Mouse (Mus musculus) embryonic facial prominence, embryonic 15.5 days (tissue): Measurements from ENCODE around the gene Galc. TPM values are rescaled to one million over a fixed set of nuclear protein-coding genes. Genes with fewer than 3 reads are reported as not detected.

Experiments used
- ATAC-seq: fragments of 200-750 bp; cut with Nextera tagmentation; 2 replicates; pipeline ENCODE4 v1.8.0; 2017; ENCODE audit warnings: low read depth, moderate TSS enrichment; ENCODE audit not compliant: insufficient number of reproducible peaks, low FRiP score, low TSS enrichment
- H3K27ac ChIP-seq: fragments of 300-500 bp; sonication (generic); replicated peaks from 2 replicates; pipeline ENCODE4 v1.5.1; 2015; ENCODE audit warnings: mild to moderate bottlenecking, inconsistent platforms
- H3K27me3 ChIP-seq: fragments of 300-500 bp; sonication (generic); 2 replicates; pipeline ENCODE4 v1.6.1; 2015; ENCODE audit warnings: inconsistent platforms
- H3K36me3 ChIP-seq: fragments of 300-500 bp; sonication (generic); 2 replicates; pipeline ENCODE4 v1.6.1; 2015; ENCODE audit warnings: mild to moderate bottlenecking, inconsistent platforms
- H3K4me1 ChIP-seq: fragments of 300-500 bp; sonication (generic); 2 replicates; pipeline ENCODE4 v1.6.1; 2015; ENCODE audit warnings: inconsistent platforms
- H3K4me2 ChIP-seq: fragments of 300-500 bp; sonication (generic); replicated peaks from 2 replicates; pipeline ENCODE4 v1.6.1; 2015; ENCODE audit warnings: mild to moderate bottlenecking, inconsistent platforms
- H3K4me3 ChIP-seq: fragments of 300-500 bp; sonication (generic); replicated peaks from 2 replicates; pipeline ENCODE4 v1.5.1; 2015; ENCODE audit warnings: mild to moderate bottlenecking, inconsistent platforms
- H3K9ac ChIP-seq: fragments of 300-500 bp; sonication (generic); 2 replicates; pipeline ENCODE4 v1.6.1; 2015; ENCODE audit warnings: inconsistent platforms
- H3K9me3 ChIP-seq: fragments of 300-500 bp; sonication (generic); replicated peaks from 2 replicates; pipeline ENCODE4 v1.6.1; 2016; ENCODE audit warnings: inconsistent platforms
- WGBS: fragments of 180-500 bp; shearing (Covaris S2); methylation state at CpG from one replicate; pipeline ENCODE4 v1.1.7; 2015; 5-methylcytosine and 5-hydroxymethylcytosine counted together
- polyA plus RNA-seq: library from polyadenylated mRNA; unstranded; fragments of >200 nt; fragmentation: Nextera tagmentation; extraction: Ambion mirVana; gene quantifications from 2 replicates; pipeline ENCODE4 v1.2.1, GENCODE M21; 2015

Galc gene
- polyA plus RNA-seq, 1 experiment from 2014 or later: 9.2 TPM

DNA sequence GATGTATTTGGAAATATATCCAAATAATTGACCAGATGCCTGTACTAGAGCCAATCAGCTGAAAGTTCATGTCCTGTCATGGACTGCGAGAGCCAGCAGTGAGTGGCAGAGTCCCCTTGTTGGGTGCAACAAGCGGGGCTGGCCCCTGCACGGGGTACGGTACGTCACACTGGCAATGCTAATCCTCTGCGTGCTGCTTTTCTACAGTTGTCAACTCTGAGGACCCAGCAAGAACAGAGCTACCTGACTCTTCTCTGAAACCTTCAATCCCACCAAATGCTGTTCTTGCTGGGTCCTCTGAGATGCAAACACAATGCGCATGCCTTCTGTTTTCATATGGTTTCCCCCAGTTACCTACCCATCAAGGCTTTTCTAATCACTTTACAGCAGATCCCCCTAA lies 45.9 kb downstream of the Galc start:
- H3K27ac ChIP-seq: no peak overlapping the region
- no peak overlapping the region for H3K9ac ChIP-seq
- no peaks in the 10 kb centered on the region for H3K4me1 ChIP-seq
- no peak for ATAC-seq
- H3K27me3 ChIP-seq: no peaks in the 10 kb centered on the region
- H3K9me3 ChIP-seq: no peaks in the 10 kb centered on the region
- H3K36me3 ChIP-seq: no peaks in the 10 kb centered on the region
- no peak overlapping the region for H3K4me3 ChIP-seq
- 92% methylated on average over 7 of the region's 7 CpGs for WGBS
- no peak overlapping the region for H3K4me2 ChIP-seq

GRCm38 (mm10) chr12:98212457-98213175 lies 46.6 kb downstream of the Galc start:
- H3K27me3 ChIP-seq: no peaks in the 10 kb centered on the region
- WGBS: 76% methylated on average over 13 of the region's 13 CpGs
- no peaks in the 10 kb centered on the region for H3K9me3 ChIP-seq
- no peaks in the 10 kb centered on the region for H3K4me1 ChIP-seq
- 0 out of 2 replicates have a peak, but pooled peaks have one; percentile 29 for ATAC-seq
- no peaks in the 10 kb centered on the region for H3K36me3 ChIP-seq
- no peak overlapping the region for H3K27ac ChIP-seq
- H3K9ac ChIP-seq: no peak overlapping the region
- no peak overlapping the region for H3K4me2 ChIP-seq
- no peak overlapping the region for H3K4me3 ChIP-seq

DNA sequence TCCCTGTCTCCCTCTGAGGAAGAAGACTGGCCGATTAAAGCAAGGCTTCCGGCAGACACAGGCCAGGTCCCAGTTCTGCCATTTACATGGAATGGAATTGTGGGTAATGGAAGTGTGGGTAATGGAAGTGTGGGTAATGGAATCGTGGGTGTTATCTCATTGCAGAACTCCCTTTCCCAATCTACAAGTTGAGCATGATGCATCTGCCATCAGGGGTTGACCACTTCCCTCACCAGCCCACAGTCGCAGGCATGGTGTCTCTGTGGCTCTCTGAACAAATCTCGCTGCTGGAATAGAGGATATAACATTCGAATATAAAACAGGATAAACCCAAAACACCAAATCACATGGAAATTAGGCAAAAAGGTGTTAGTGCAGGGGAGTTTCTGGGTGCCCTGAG lies 48.8 kb downstream of the Galc start:
- H3K4me1 ChIP-seq: no peaks in the 10 kb centered on the region
- no peaks in the 10 kb centered on the region for H3K27me3 ChIP-seq

DNA sequence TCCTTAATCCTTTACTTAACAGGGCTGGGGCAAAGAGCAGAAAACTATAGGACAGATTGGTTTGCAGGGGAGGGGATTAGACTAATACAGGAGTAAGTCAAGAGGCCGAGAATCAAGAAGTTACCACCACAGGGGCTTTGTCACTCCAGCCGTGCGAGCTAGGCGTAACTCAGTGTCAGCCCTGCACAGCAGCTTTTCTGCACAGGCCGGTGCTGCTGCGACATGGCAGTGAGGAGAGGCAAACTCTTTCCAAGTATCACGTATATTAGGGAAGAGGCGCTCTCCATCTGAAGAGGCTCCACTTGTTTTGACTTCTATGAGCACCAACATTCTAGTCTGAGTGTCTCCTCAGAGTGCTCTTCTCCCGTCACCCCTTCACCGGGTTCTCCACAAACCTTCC lies 51.2 kb downstream of the Galc start:
- Histone ChIP-seq H3K27ac (no peak overlapping the region), H3K36me3 (no peaks in the 10 kb centered on the region), H3K4me2 (no peak overlapping the region), H3K4me3 (no peak overlapping the region), H3K9me3 (no peaks in the 10 kb centered on the region), H3K4me1 (0 out of 2 replicates have a peak, but pooled peaks cover under 1% of the 10 kb centered on the region), H3K27me3 (no peaks in the 10 kb centered on the region), H3K9ac (no peak overlapping the region)
- no peak for ATAC-seq
- 71% methylated on average over 10 of the region's 10 CpGs for WGBS

More for the DNA sequence above, 48.8 kb downstream of the Galc start:
- no peak for ATAC-seq
- no peaks in the 10 kb centered on the region for H3K36me3 ChIP-seq
- WGBS: 93% methylated on average over 6 of the region's 6 CpGs
- H3K4me2 ChIP-seq: no peak overlapping the region
- no peak overlapping the region for H3K27ac ChIP-seq
- H3K9ac ChIP-seq: no peak overlapping the region
- no peaks in the 10 kb centered on the region for H3K9me3 ChIP-seq
- no peak overlapping the region for H3K4me3 ChIP-seq

GRCm38 (mm10) chr12:98205450-98206051 lies 53.7 kb downstream of the Galc start:
- H3K36me3 ChIP-seq: no peaks in the 10 kb centered on the region
- H3K4me3 ChIP-seq: no peak overlapping the region
- no peaks in the 10 kb centered on the region for H3K27me3 ChIP-seq
- no peak overlapping the region for H3K9ac ChIP-seq
- WGBS: 69% methylated on average over 4 of the region's 4 CpGs
- no peak overlapping the region for H3K4me2 ChIP-seq
- H3K27ac ChIP-seq: no peak overlapping the region
- H3K4me1 ChIP-seq: 0 out of 2 replicates have a peak, but pooled peaks cover 3% of the 10 kb centered on the region
- no peak for ATAC-seq
- no peaks in the 10 kb centered on the region for H3K9me3 ChIP-seq

- no peak overlapping the region for H3K4me3 ChIP-seq
- no peak overlapping the region for H3K4me2 ChIP-seq
- H3K9me3 ChIP-seq: no peaks in the 10 kb centered on the region
- no peak overlapping the region for H3K9ac ChIP-seq
- H3K36me3 ChIP-seq: no peaks in the 10 kb centered on the region
- H3K4me1 ChIP-seq: no peaks in the 10 kb centered on the region
- no peak overlapping the region for H3K27ac ChIP-seq
- no peak for ATAC-seq
- WGBS: 12% methylated on average over 1 of the region's 1 CpGs
- no peaks in the 10 kb centered on the region for H3K27me3 ChIP-seq
Observed at GRCm38 (mm10) chr12:98197401-98197800, 61.9 kb downstream of the Galc start.

GRCm38 (mm10) chr12:98190201-98190600 lies 69.1 kb downstream of the Galc start:
- Histone ChIP-seq H3K27ac (no peak overlapping the region), H3K9me3 (no peaks in the 10 kb centered on the region), H3K4me3 (no peak overlapping the region), H3K27me3 (no peaks in the 10 kb centered on the region), H3K4me2 (no peak overlapping the region), H3K36me3 (no peaks in the 10 kb centered on the region), H3K4me1 (no peaks in the 10 kb centered on the region), H3K9ac (no peak overlapping the region)
- 80% methylated on average over 1 of the region's 1 CpGs for WGBS
- no peak for ATAC-seq

DNA sequence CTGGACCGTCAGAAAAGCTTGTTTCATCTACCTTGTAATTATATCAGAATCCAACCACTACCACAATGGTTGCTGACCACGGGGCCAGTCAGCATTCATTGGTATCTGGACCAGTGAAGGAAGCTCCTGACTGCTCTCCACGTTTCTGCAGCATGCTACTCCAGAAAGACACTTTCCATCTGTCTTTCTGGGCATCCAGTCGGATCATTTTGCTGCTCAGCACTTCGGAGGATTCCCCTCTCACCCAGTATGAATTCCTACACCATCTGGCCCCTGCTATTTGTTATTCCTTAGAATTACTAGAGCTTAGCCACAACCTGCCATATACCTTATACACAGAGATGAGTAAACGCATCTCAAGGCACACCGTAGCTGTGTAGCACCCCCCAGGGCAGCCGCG lies 70.2 kb downstream of the Galc start:
- H3K27ac ChIP-seq: no peak overlapping the region
- no peaks in the 10 kb centered on the region for H3K27me3 ChIP-seq
- no peaks in the 10 kb centered on the region for H3K36me3 ChIP-seq
- ATAC-seq: no peak
- no peaks in the 10 kb centered on the region for H3K4me1 ChIP-seq
- H3K4me3 ChIP-seq: no peak overlapping the region
- H3K9ac ChIP-seq: no peak overlapping the region
- no peaks in the 10 kb centered on the region for H3K9me3 ChIP-seq
- 72% methylated on average over 9 of the region's 9 CpGs for WGBS
- H3K4me2 ChIP-seq: no peak overlapping the region

- H3K4me3 ChIP-seq: no peak overlapping the region
- H3K9me3 ChIP-seq: no peaks in the 10 kb centered on the region
- WGBS: 64% methylated on average over 8 of the region's 8 CpGs
- no peak overlapping the region for H3K4me2 ChIP-seq
- no peak for ATAC-seq
- H3K27ac ChIP-seq: no peak overlapping the region
- no peak overlapping the region for H3K9ac ChIP-seq
- H3K4me1 ChIP-seq: no peaks in the 10 kb centered on the region
- no peaks in the 10 kb centered on the region for H3K27me3 ChIP-seq
- no peaks in the 10 kb centered on the region for H3K36me3 ChIP-seq
Observed at GRCm38 (mm10) chr12:98187186-98187899, 71.9 kb downstream of the Galc start.

GRCm38 (mm10) chr12:98181729-98182128 lies 77.5 kb downstream of the Galc start:
- ATAC-seq: no peak
- 8% methylated on average over 9 of the region's 9 CpGs for WGBS
- Histone ChIP-seq H3K27ac (no peak overlapping the region), H3K4me3 (no peak overlapping the region), H3K27me3 (no peaks in the 10 kb centered on the region), H3K9ac (no peak overlapping the region), H3K4me1 (no peaks in the 10 kb centered on the region), H3K4me2 (peak overlapping the region; percentile 36), H3K9me3 (no peaks in the 10 kb centered on the region), H3K36me3 (no peaks in the 10 kb centered on the region)

GRCm38 (mm10) chr12:98180807-98181206 lies 78.5 kb downstream of the Galc start:
- Histone ChIP-seq H3K9ac (no peak overlapping the region), H3K27ac (no peak overlapping the region), H3K4me3 (no peak overlapping the region), H3K27me3 (no peaks in the 10 kb centered on the region), H3K9me3 (no peaks in the 10 kb centered on the region), H3K4me2 (no peak overlapping the region), H3K4me1 (no peaks in the 10 kb centered on the region), H3K36me3 (no peaks in the 10 kb centered on the region)
- no peak for ATAC-seq
- WGBS: 88% methylated on average over 6 of the region's 6 CpGs
